Mouse (Mus musculus): ENCODE data around the gene Nol6.

Gene Nol6

DNA sequence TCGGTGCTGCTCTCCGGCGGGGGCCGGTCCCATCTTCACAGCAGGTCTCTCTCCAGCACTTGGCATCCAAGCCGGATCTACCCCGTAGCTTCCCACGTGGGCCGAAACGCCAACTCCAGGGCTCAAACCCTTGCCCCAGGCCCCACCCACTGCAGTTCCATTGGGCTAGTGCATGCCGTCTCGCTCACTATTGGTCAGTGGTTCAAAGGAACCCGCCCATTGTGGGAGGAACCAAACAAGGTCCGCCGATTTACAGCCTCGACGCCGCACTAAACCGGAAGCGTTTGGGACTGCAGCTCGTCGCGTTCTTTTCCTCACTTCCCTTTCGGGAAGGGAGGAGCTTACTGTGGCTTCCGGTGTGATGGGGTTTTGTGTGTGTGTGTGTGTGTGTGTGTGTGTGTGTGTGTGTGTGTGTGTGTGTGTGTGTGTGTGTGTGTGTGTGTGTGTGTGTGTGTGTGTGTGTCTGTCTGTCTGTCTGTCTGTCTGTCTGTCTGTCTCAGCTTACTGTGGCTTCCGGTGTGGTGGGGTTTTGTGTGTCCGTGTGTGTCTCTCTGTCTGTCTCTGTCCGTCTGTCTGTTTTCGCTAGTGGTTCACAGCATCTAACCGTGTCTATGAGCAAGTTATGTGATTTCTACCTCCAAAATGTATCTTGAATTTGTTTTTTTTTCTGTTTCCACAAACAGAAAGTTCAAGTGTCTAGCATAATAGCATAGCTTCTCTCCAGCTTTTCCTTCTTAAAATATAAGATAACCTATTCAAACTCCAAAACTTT, at the start of gene Nol6:
TSS of gene Nol6 (minus strand) at position 276 of the 772 bp plus-strand sequence.
- peak; percentile 93 for DNase-seq (ENCODE audit: low spot score)

DNA sequence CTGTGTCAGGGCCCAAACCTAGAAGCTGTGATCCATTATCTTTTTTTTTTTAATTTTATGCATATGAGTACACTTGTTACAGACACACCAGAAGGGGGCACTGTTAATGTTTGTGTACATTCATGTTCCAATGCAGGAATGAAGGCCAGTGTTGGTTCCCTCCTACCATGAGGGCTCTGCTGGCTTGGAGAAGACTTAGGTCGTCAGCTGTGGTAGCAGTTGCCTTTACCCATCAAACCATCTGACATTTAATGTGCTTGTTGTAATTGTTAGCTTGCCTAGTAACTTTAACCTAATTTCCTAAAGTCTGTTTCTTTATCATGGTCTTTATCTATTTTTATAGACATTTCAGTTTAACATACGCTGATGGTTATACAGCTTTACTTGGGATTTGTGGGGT, 46.7 kb upstream of the Nol6 start:
- DNase-seq (ENCODE audit: low spot score), result no peak

GRCm38 (mm10) chr4:41165693-41166475, 41.6 kb upstream of the Nol6 start:
- DNase-seq (ENCODE audit: low spot score), result peak; percentile 47

DNA sequence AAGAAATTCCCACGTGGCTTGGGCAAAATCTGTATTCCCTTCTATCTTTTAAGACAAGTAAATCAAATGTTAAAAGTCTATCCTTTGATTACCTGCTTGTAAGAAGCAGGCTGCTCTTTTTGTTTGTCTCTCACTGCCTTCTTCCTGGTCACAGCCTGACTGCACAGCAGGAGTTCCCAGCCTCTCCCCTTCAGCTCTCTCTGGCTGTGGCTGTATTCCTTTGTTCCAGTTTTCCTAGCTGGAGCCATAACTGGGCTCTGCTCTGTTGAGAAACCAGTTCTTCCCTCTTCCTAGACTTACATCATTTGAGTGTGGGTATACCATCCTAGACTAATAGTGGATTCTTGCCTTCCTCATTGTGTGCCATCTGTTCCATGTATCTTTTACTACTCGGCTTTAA, 40.7 kb upstream of the Nol6 start:
- no peak for DNase-seq (ENCODE audit: low spot score)

- no peak for DNase-seq (ENCODE audit: low spot score)
Measured at GRCm38 (mm10) chr4:41161232-41161631, 37.0 kb upstream of the Nol6 start.

DNA sequence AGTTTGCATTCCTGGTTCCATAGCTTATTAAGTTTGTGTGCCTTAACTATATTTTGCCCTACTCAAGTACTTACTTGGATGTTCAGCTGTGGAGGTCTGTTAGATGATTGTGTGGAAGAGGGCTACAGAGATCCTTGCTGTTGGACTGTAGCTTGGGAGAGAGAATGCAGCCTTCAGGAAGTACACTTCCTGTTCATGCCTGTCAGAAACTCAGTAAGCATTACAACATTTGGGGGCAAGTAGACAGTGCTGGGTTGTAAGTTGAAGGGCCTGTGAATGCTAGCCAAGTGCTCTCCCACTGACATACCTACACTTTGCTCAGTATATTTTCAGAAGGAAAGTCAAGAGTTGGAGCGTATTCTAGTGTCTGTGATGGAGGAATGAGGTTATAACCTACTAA, 34.0 kb upstream of the Nol6 start:
- DNase-seq (ENCODE audit: low spot score), result no peak

DNA sequence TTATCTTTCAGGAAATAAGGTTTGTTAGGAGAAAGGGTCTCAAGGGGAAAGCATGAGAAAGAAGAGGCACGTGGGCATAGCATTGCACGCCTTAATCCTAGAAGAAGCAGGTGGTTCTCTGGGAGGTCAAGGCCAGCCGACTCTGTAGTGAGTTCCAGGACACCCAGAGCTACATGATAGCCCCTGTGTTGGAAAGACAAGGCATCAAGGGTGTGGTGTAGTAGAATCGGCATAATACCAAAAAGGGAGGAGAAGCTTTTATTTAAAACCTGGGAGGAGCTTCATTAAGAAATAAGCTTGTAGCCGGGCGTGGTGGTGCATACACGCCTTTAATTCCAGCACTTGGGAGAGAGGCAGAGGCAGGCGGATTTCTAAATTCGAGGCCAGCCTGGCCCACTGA, 32.7 kb upstream of the Nol6 start:
- DNase-seq (ENCODE audit: low spot score), result no peak

- DNase-seq (ENCODE audit: low spot score), result no peak
Measured at GRCm38 (mm10) chr4:41153146-41153545, 28.9 kb upstream of the Nol6 start.

DNA sequence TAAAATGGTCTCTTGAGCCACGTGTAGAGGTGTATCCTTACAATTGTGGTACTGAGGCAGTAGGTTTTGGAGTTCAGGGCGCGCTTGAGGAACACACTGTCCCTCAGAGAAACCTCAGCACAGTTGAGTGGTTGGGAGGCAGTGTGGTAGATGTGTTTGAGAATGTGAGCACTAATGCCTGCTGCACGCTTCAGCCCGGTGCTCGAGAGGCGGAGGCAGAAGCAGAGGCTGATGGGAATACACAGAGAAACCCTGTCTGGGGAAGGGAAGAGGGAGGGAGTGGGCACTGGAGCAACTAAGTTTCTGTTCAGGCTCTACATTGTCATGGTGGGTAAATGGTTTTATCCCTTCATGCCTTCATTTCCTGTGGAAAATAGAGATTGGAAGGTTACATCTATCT, 26.9 kb upstream of the Nol6 start:
- DNase-seq (ENCODE audit: low spot score), result no peak

DNA sequence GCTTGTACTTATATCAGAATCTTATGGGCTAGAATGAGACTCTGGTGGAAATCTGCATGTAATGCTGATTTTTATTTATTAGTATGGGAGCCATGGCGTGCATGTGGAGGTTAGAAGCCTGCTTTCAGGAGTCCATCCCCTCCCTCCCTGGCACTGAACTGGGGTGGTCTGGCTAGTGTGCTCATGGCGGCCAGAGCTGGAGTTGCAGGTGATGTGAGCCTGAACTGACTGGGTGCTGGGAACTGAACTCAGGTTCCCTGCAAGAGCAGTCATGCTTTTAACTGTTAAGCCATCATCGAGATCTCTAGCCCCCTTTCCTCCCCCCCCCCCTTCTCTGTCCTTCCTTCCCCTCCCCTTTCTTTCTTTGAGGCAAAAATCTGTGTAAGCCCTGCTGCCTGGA, 25.6 kb upstream of the Nol6 start:
- no peak for DNase-seq (ENCODE audit: low spot score)

GRCm38 (mm10) chr4:41142601-41143000, 18.3 kb upstream of the Nol6 start:
- no peak for DNase-seq (ENCODE audit: low spot score)

DNA sequence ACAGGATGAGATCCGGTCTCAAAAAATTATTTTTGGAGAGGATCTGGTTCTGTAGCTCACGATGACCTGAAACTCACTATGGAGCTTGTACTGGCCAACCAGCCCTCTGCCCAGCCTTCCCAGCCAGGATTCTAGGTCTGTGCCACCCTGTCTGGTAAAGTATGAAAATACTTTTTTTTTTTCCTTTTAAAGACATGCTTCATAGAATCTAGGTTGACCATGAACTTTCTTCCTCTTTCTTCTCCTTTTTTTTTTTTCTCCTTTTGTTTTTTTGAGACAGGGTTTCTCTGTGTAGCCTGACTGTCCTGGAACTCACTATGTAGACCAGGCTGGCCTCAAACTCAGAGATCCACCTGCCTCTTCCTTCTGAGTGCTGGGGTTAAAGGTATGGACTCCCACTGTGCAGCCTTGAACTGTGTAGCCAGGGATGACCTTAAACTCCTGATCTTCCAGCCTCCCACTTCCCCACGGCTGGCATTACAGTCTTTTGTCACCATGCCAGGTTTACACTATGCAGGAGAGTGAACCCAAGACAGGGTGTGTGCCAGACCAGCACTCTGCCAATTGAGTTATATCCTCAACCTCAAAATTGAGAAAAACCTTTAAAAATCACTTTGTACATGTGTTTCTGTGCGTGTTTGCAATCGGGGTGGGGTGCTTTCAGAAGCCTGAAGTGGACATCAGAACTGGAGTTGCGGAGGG, 16.1 kb upstream of the Nol6 start:
- DNase-seq (ENCODE audit: low spot score), result no peak

DNA sequence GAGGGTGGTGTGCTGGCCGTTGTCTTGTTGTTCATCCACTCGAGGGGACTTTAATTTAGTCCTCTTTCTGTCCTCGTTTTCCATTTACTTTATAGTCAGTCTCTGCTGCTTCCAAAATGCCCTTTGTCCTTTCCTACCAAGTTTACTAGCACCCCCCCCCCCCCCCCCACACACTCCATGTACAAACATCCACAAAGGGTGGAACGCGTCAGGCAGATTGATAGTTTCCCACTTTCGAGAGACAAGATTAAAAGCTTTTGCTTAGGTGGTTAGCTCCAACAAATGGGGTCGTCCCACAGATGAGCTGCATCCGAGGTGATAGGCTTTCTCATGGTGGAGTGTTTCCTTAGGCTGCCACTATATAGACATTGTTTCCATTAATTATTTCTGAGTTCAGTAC, 12.6 kb upstream of the Nol6 start:
- no peak for DNase-seq (ENCODE audit: low spot score)

GRCm38 (mm10) chr4:41136454-41136805, 12.2 kb upstream of the Nol6 start:
- peak; percentile 39 for DNase-seq (ENCODE audit: low spot score)

- peak; percentile 66 for DNase-seq (ENCODE audit: low spot score)
Measured at GRCm38 (mm10) chr4:41135711-41136453, 11.6 kb upstream of the Nol6 start, which contains the start of gene Ube2r2. Gene Ube2r2, plus strand, starts transcription at chr4:41135743.

GRCm38 (mm10) chr4:41134935-41135710, 10.9 kb upstream of the Nol6 start:
- DNase-seq (ENCODE audit: low spot score), result peak; percentile 67

GRCm38 (mm10) chr4:41133529-41134291, 9.5 kb upstream of the Nol6 start:
- peak; percentile 36 for DNase-seq (ENCODE audit: low spot score)

DNA sequence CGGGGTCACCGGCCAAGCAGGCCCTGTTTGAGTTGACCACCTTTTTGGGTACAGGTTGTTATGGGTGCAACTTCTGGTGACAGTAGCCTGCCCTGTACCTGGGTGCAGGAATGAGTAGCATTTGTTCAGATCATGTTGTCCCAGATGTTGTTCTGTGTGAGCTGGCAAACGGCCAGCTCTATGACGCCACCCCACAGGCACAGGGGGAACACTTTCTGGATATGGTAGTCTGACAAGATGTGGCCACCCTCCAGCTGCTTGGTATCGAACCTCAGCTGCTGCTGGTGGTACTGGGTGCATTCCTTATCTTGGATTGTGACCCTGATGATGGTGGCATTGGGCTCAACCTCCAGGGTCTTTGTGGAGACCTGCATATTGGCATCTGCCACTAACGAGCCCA, 8.2 kb upstream of the Nol6 start:
- peak; percentile 66 for DNase-seq (ENCODE audit: low spot score)

DNA sequence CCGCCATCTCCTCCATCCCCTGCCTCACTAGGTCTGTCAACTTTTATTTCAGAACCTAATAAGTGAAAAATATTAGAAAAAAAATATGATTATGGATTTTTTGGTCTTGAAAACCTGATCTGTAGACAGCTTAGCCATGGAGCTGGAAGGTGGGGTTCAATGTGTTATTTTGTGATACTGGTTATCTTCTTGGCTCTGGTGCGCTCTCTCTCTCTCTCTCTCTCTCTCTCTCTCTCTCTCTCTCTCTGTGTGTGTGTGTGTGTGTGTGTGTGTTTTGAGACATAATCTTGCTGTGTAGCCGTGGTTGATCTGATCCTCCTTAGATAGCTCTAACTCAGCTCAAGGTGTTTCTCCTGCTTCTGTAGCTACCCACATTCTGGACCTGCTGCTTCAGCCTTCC, 5.6 kb upstream of the Nol6 start:
- peak; percentile 36 for DNase-seq (ENCODE audit: low spot score)

GRCm38 (mm10) chr4:41129406-41129805, 5.2 kb upstream of the Nol6 start:
- peak; percentile 64 for DNase-seq (ENCODE audit: low spot score)

Data from spleen, adult 12 weeks (tissue).